Mouse (Mus musculus) neural tube, embryonic 15.5 days (tissue): ENCODE measurements around the gene Ubxn7. TPM values are rescaled to one million over a fixed set of nuclear protein-coding genes. Genes with fewer than 3 reads are reported as not detected.

ENCODE experiments used
- ATAC-seq: fragments of 200-750 bp; cut with Nextera tagmentation; 2 replicates; pipeline ENCODE4 v1.8.0; 2017; ENCODE audit warnings: mild to moderate bottlenecking, moderate TSS enrichment, moderate library complexity; ENCODE audit not compliant: low FRiP score
- H3K27ac ChIP-seq: fragments of 300-500 bp; sonication (generic); replicated peaks from 2 replicates; pipeline ENCODE4 v1.5.1; 2015; ENCODE audit warnings: mild to moderate bottlenecking, inconsistent platforms
- H3K27me3 ChIP-seq: fragments of 300-500 bp; sonication (generic); replicated peaks from 2 replicates; pipeline ENCODE4 v1.6.1; 2015; ENCODE audit warnings: inconsistent platforms
- H3K36me3 ChIP-seq: fragments of 300-500 bp; sonication (generic); 2 replicates; pipeline ENCODE4 v1.6.1; 2015; ENCODE audit warnings: inconsistent platforms
- H3K4me1 ChIP-seq: fragments of 300-500 bp; sonication (generic); 2 replicates; pipeline ENCODE4 v1.6.1; 2015; ENCODE audit warnings: inconsistent platforms
- H3K4me2 ChIP-seq: fragments of 300-500 bp; sonication (generic); 2 replicates; pipeline ENCODE4 v1.6.1; 2015; ENCODE audit warnings: inconsistent platforms, mild to moderate bottlenecking, moderate library complexity
- H3K4me3 ChIP-seq: fragments of 300-500 bp; sonication (generic); replicated peaks from 2 replicates; pipeline ENCODE4 v1.5.1; 2015; ENCODE audit warnings: mild to moderate bottlenecking, inconsistent platforms
- H3K9ac ChIP-seq: fragments of 300-500 bp; sonication (generic); replicated peaks from 2 replicates; pipeline ENCODE4 v1.6.1; 2015; ENCODE audit warnings: mild to moderate bottlenecking, inconsistent platforms
- H3K9me3 ChIP-seq: fragments of 300-500 bp; sonication (generic); replicated peaks from 2 replicates; pipeline ENCODE4 v1.6.1; 2016; ENCODE audit warnings: inconsistent platforms
- WGBS: fragments of 180-500 bp; shearing (Covaris S2); methylation state at CpG from one replicate; pipeline ENCODE4 v1.1.7; 2015; ENCODE audit warnings: mixed read lengths; 5-methylcytosine and 5-hydroxymethylcytosine counted together
- polyA plus RNA-seq: library from polyadenylated mRNA; unstranded; fragments of >200 nt; fragmentation: Nextera tagmentation; extraction: Ambion mirVana; gene quantifications from 2 replicates; pipeline ENCODE4 v1.2.1, GENCODE M21; 2015

Gene Ubxn7
- polyA plus RNA-seq, 1 experiment from 2014 or later, result 24.7 TPM

GRCm38 (mm10) chr16:32407730-32408129 lies 75.7 kb downstream of the Ubxn7 start:
- no peak overlapping the region for H3K9ac ChIP-seq
- H3K27ac ChIP-seq, result no peak overlapping the region
- H3K4me1 ChIP-seq, result no peaks in the 10 kb centered on the region
- H3K36me3 ChIP-seq, result no peaks in the 10 kb centered on the region
- H3K27me3 ChIP-seq, result no peaks in the 10 kb centered on the region
- no peaks in the 10 kb centered on the region for H3K9me3 ChIP-seq
- no peak overlapping the region for H3K4me3 ChIP-seq
- 83% methylated on average over 10 of the region's 10 CpGs for WGBS
- H3K4me2 ChIP-seq, result no peak overlapping the region
- no peak for ATAC-seq

GRCm38 (mm10) chr16:32417457-32417856 lies 85.4 kb downstream of the Ubxn7 start:
- no peak overlapping the region for H3K4me3 ChIP-seq
- peaks cover 12% of the 10 kb centered on the region for H3K4me1 ChIP-seq
- 34% methylated on average over 1 of the region's 1 CpGs for WGBS
- H3K36me3 ChIP-seq, result no peaks in the 10 kb centered on the region
- H3K27ac ChIP-seq, result no peak overlapping the region
- H3K27me3 ChIP-seq, result no peaks in the 10 kb centered on the region
- H3K9me3 ChIP-seq, result no peaks in the 10 kb centered on the region
- no peak overlapping the region for H3K9ac ChIP-seq
- ATAC-seq, result no peak
- H3K4me2 ChIP-seq, result no peak overlapping the region

GRCm38 (mm10) chr16:32419517-32420483 lies 87.7 kb downstream of the Ubxn7 start, which contains the start of gene Tctex1d2:
Tctex1d2 (plus strand) TSS chr16:32419702.
- Histone ChIP-seq H3K9me3 (no peaks in the 10 kb centered on the region), H3K4me3 (peak within 1 kb of the TSS; percentile 66), H3K4me2 (peak within 1 kb of the TSS; percentile 65), H3K36me3 (no peaks in the 10 kb centered on the region), H3K4me1 (peaks cover 12% of the 10 kb centered on the region), H3K27ac (peak within 1 kb of the TSS; percentile 92), H3K27me3 (no peaks in the 10 kb centered on the region), H3K9ac (peak within 1 kb of the TSS; percentile 71)
- ATAC-seq, result peak; percentile 96
- WGBS, result under 1% methylated on average over 45 of the region's 45 CpGs

- no peaks in the 10 kb centered on the region for H3K36me3 ChIP-seq
- H3K4me3 ChIP-seq, result no peak overlapping the region
- H3K4me1 ChIP-seq, result peaks cover 23% of the 10 kb centered on the region
- no peak overlapping the region for H3K4me2 ChIP-seq
- no peak overlapping the region for H3K27ac ChIP-seq
- no peak overlapping the region for H3K9ac ChIP-seq
- H3K9me3 ChIP-seq, result no peaks in the 10 kb centered on the region
- no peak for ATAC-seq
- 84% methylated on average over 3 of the region's 3 CpGs for WGBS
- H3K27me3 ChIP-seq, result no peaks in the 10 kb centered on the region
Observed at GRCm38 (mm10) chr16:32427506-32427905, 95.4 kb downstream of the Ubxn7 start.

GRCm38 (mm10) chr16:32430474-32431046 lies 98.5 kb downstream of the Ubxn7 start, which contains the start of gene Pcyt1a:
Pcyt1a (plus strand) TSS chr16:32430921.
- H3K27me3 ChIP-seq, result no peaks in the 10 kb centered on the region
- WGBS, result under 1% methylated on average over 54 of the region's 54 CpGs
- peaks cover 25% of the 10 kb centered on the region for H3K4me1 ChIP-seq
- H3K36me3 ChIP-seq, result no peaks in the 10 kb centered on the region
- no peaks in the 10 kb centered on the region for H3K9me3 ChIP-seq
- peak; percentile 99 for ATAC-seq
- H3K4me3 ChIP-seq, result peak within 1 kb of the TSS; percentile 79
- peak within 1 kb of the TSS; percentile 94 for H3K27ac ChIP-seq
- peak within 1 kb of the TSS; percentile 81 for H3K4me2 ChIP-seq
- H3K9ac ChIP-seq, result peak within 1 kb of the TSS; percentile 89

- Histone ChIP-seq H3K4me2 (peak overlapping the region; percentile 81), H3K27ac (peak overlapping the region; percentile 94), H3K9ac (peak overlapping the region; percentile 89), H3K4me3 (peak overlapping the region; percentile 79), H3K4me1 (peaks cover 25% of the 10 kb centered on the region), H3K9me3 (no peaks in the 10 kb centered on the region), H3K27me3 (no peaks in the 10 kb centered on the region), H3K36me3 (no peaks in the 10 kb centered on the region)
- WGBS, result 1% methylated on average over 28 of the region's 28 CpGs
- ATAC-seq, result 0 out of 2 replicates have a peak, but pooled peaks have one; percentile 1
Observed at GRCm38 (mm10) chr16:32431047-32431591, 99.1 kb downstream of the Ubxn7 start.

- no peaks in the 10 kb centered on the region for H3K36me3 ChIP-seq
- no peaks in the 10 kb centered on the region for H3K27me3 ChIP-seq
- 100% methylated on average over 1 of the region's 1 CpGs for WGBS
- H3K4me1 ChIP-seq, result peaks cover 25% of the 10 kb centered on the region
- H3K4me2 ChIP-seq, result peak overlapping the region; percentile 81
- no peak overlapping the region for H3K27ac ChIP-seq
- no peak for ATAC-seq
- no peaks in the 10 kb centered on the region for H3K9me3 ChIP-seq
- peak overlapping the region; percentile 79 for H3K4me3 ChIP-seq
- no peak overlapping the region for H3K9ac ChIP-seq
Observed at GRCm38 (mm10) chr16:32431926-32432325, 99.9 kb downstream of the Ubxn7 start.

GRCm38 (mm10) chr16:32433138-32433537 lies 101.1 kb downstream of the Ubxn7 start:
- Histone ChIP-seq H3K9ac (no peak overlapping the region), H3K4me3 (no peak overlapping the region), H3K36me3 (no peaks in the 10 kb centered on the region), H3K27ac (no peak overlapping the region), H3K9me3 (no peaks in the 10 kb centered on the region), H3K4me1 (peaks cover 25% of the 10 kb centered on the region), H3K4me2 (no peak overlapping the region), H3K27me3 (no peaks in the 10 kb centered on the region)
- ATAC-seq, result no peak
- WGBS, result 87% methylated on average over 2 of the region's 2 CpGs

GRCm38 (mm10) chr16:32434066-32434465 lies 102.0 kb downstream of the Ubxn7 start:
- H3K9me3 ChIP-seq, result no peaks in the 10 kb centered on the region
- H3K27me3 ChIP-seq, result no peaks in the 10 kb centered on the region
- no peaks in the 10 kb centered on the region for H3K36me3 ChIP-seq
- no peak overlapping the region for H3K4me3 ChIP-seq
- H3K9ac ChIP-seq, result no peak overlapping the region
- ATAC-seq, result no peak
- peaks cover 25% of the 10 kb centered on the region for H3K4me1 ChIP-seq
- no peak overlapping the region for H3K27ac ChIP-seq
- WGBS, result 67% methylated on average over 6 of the region's 6 CpGs
- no peak overlapping the region for H3K4me2 ChIP-seq

- Histone ChIP-seq H3K27me3 (no peaks in the 10 kb centered on the region), H3K4me3 (no peak overlapping the region), H3K27ac (no peak overlapping the region), H3K9ac (no peak overlapping the region), H3K4me1 (peaks cover 20% of the 10 kb centered on the region), H3K4me2 (no peak overlapping the region), H3K9me3 (no peaks in the 10 kb centered on the region), H3K36me3 (0 out of 2 replicates have a peak, but pooled peaks cover under 1% of the 10 kb centered on the region)
- ATAC-seq, result no peak
Observed at GRCm38 (mm10) chr16:32434691-32435090, 102.6 kb downstream of the Ubxn7 start.

- H3K4me3 ChIP-seq, result no peak overlapping the region
- 80% methylated on average over 1 of the region's 1 CpGs for WGBS
- no peak overlapping the region for H3K27ac ChIP-seq
- no peak overlapping the region for H3K4me2 ChIP-seq
- ATAC-seq, result no peak
- H3K27me3 ChIP-seq, result no peaks in the 10 kb centered on the region
- no peak overlapping the region for H3K9ac ChIP-seq
- peaks cover 11% of the 10 kb centered on the region for H3K4me1 ChIP-seq
- 0 out of 2 replicates have a peak, but pooled peaks cover 11% of the 10 kb centered on the region for H3K36me3 ChIP-seq
- no peaks in the 10 kb centered on the region for H3K9me3 ChIP-seq
Observed at GRCm38 (mm10) chr16:32436657-32437056, 104.6 kb downstream of the Ubxn7 start.
